Mouse (Mus musculus): ENCODE measurements around the gene Gm17387.

Gm17387 gene

GRCm38 (mm10) chr7:141073782-141074181 lies 44.9 kb downstream of the Gm17387 start:
- no peak for DNase-seq (ENCODE audit: low spot score)

- no peak for DNase-seq (ENCODE audit: low spot score)
Observed at GRCm38 (mm10) chr7:141077841-141078240, 48.9 kb downstream of the Gm17387 start, which contains the start of gene Pkp3. Gene Pkp3, plus strand, starts transcription at chr7:141078218.

GRCm38 (mm10) chr7:141078876-141079275 lies 49.9 kb downstream of the Gm17387 start:
- DNase-seq (ENCODE audit: low spot score) = no peak

All from ovary, postnatal 36 days (tissue).